Mouse (Mus musculus) heart, embryonic 15.5 days (tissue): ENCODE data around the gene St6gal1. TPM values are rescaled to one million over a fixed set of nuclear protein-coding genes. Genes with fewer than 3 reads are reported as not detected.

Experiments
- ATAC-seq: fragments of 200-750 bp; cut with Nextera tagmentation; replicated peaks from 2 replicates; pipeline ENCODE4 v1.8.0; 2017; ENCODE audit warnings: low read depth, moderate TSS enrichment; ENCODE audit not compliant: insufficient number of reproducible peaks, insufficient read depth, low FRiP score
- H3K27ac ChIP-seq: fragments of 300-500 bp; sonication (generic); 2 replicates; pipeline ENCODE4 v1.5.1; 2015; ENCODE audit warnings: mild to moderate bottlenecking, inconsistent platforms
- H3K27me3 ChIP-seq: fragments of 300-500 bp; sonication (generic); 2 replicates; pipeline ENCODE4 v1.6.1; 2015; ENCODE audit warnings: inconsistent platforms
- H3K36me3 ChIP-seq: fragments of 300-500 bp; sonication (generic); 2 replicates; pipeline ENCODE4 v1.6.1; 2015; ENCODE audit warnings: mild to moderate bottlenecking, inconsistent platforms
- H3K4me1 ChIP-seq: fragments of 300-500 bp; sonication (generic); replicated peaks from 2 replicates; pipeline ENCODE4 v1.6.1; 2015; ENCODE audit warnings: inconsistent platforms
- H3K4me2 ChIP-seq: fragments of 300-500 bp; sonication (generic); 2 replicates; pipeline ENCODE4 v1.6.1; 2015; ENCODE audit warnings: inconsistent platforms, mild to moderate bottlenecking, moderate library complexity
- H3K4me3 ChIP-seq: fragments of 300-500 bp; sonication (generic); 2 replicates; pipeline ENCODE4 v1.5.1; 2015; ENCODE audit warnings: mild to moderate bottlenecking, inconsistent platforms
- H3K9ac ChIP-seq: fragments of 300-500 bp; sonication (generic); 2 replicates; pipeline ENCODE4 v1.6.1; 2015; ENCODE audit warnings: mild to moderate bottlenecking, inconsistent platforms
- H3K9me3 ChIP-seq: fragments of 300-500 bp; sonication (generic); replicated peaks from 2 replicates; pipeline ENCODE4 v1.6.1; 2016; ENCODE audit warnings: inconsistent platforms
- WGBS: fragments of 180-500 bp; shearing (Covaris S2); methylation state at CpG from one replicate; pipeline ENCODE4 v1.1.7; 2015; ENCODE audit warnings: mixed read lengths; 5-methylcytosine and 5-hydroxymethylcytosine counted together
- polyA plus RNA-seq: library from polyadenylated mRNA; unstranded; fragments of >200 nt; fragmentation: Nextera tagmentation; extraction: Ambion mirVana; gene quantifications from 2 replicates; pipeline ENCODE4 v1.2.1, GENCODE M21; 2015

Gene St6gal1
- polyA plus RNA-seq, 1 experiment from 2014 or later = 14.8 TPM

DNA sequence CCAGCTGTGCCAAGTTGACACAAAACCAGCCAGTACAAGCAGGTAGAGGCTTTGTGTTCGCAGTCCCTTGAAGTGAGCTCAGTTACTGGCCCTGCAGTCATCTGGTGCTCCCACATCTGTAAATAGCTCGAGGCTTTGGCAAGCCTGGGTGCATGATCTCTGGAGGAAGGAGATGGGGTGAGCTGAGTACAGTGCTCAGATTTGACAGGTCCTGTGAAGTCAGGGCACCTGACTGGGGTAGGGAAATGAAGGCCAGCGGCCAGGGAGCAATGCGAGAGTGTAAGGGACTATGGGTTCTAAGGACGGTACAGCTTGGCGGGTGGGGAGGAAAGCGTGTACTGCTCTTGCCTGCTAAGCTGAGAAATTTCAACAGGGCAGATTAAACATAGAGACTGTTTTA is 43.7 kb downstream of the St6gal1 start:
- ATAC-seq = no peak
- H3K4me1 ChIP-seq = peaks cover 42% of the 10 kb centered on the region
- H3K27me3 ChIP-seq = peaks cover 15% of the 10 kb centered on the region
- no peaks in the 10 kb centered on the region for H3K36me3 ChIP-seq
- no peak overlapping the region for H3K9ac ChIP-seq
- no peak overlapping the region for H3K4me2 ChIP-seq
- 80% methylated on average over 7 of the region's 7 CpGs for WGBS
- no peaks in the 10 kb centered on the region for H3K9me3 ChIP-seq
- no peak overlapping the region for H3K4me3 ChIP-seq
- H3K27ac ChIP-seq = no peak overlapping the region

DNA sequence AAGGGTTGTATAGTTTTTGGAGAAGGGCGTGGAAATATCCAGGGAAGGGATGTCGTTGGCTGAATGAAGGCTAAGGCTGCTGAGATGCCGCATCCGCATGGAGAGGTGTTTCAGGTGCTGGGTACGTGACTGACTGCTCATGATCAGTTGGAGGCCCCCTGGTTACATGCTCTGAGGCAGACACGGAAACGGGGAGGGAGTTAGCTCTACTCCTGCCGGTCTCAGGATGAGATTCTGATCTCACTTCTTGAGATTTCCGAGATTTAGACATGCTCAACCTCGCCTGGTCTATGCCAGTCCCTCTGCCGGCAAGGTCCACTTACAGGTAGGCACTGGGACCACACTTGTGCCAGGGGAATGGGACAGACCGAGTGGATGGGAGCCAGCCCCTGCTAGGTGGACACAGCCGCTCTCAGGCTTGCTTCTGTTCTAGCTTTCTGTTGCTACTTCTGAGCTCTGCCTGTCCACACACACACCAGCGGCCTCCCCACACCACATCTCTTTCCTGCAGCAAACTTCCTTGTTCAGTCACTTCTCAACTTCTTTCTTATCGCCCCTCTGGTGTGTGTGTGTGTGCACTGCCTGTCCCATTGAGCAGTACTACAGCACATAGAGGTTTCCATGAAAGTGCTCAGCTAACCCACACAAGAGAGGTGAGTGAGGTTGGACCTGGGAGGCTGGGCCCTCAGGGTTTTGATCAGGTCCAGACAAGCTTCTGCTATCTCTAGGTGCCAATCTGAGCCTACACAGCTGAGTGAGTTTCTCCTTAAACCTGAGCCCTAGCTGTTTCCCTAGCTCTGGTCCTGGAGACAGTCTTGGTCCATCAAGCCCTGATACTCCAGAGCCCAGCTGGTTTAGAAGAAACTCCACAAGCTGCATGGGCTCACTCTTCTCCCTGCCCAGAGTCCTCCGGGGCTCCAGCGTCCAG is 44.8 kb downstream of the St6gal1 start:
- WGBS = 73% methylated on average over 17 of the region's 17 CpGs
- no peak overlapping the region for H3K4me3 ChIP-seq
- no peak overlapping the region for H3K27ac ChIP-seq
- no peak for ATAC-seq
- H3K4me1 ChIP-seq = peaks cover 42% of the 10 kb centered on the region
- H3K9me3 ChIP-seq = no peaks in the 10 kb centered on the region
- peaks cover 15% of the 10 kb centered on the region for H3K27me3 ChIP-seq
- H3K4me2 ChIP-seq = no peak overlapping the region
- H3K9ac ChIP-seq = no peak overlapping the region
- no peaks in the 10 kb centered on the region for H3K36me3 ChIP-seq

DNA sequence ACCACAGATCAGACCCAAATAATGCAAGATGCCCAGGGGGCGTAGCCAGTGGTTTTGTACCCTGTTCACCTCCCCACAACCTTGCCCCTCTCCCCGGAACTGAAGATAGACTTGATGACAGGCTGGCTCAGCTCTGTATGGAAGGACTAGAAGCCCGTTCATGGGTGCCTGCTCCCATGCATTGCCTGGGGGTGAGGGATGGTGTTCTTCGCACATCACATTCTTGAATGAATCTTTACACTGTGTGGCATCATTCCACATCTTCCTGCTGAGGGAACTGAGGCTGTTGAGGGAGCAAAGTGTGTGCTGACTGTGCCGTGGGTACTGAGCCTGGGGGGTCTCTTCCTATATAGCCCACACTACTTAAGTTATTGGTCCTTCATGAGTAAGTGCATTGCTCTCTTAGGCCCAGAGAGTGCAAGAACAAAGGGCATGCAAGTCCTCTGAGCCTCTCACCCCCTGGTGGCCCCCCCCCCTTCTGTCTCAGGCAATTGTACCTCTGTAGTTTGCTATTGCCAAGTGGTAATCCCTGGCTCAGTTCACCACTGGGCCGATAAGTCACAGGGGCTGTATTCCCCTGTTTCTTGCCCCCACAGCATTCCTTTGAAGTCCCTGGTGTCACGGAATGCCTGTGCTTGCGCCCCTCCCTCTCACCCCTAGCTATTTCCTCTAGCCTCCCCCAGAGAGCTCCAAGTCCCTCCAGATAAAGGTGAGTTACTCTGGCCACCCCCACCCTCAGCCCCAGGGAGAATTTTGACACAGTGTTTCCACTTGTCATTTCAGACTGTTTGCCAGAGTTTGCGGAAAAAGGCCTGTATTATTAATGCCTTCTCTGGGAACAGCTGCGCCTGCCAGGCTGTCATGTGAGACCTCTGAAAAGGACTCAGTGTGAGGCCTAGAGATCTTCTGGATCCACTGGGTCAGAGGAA is 45.7 kb downstream of the St6gal1 start:
- H3K27ac ChIP-seq = 0 out of 2 replicates have a peak overlapping the region, but pooled peaks have one; percentile 20
- H3K9ac ChIP-seq = no peak overlapping the region
- no peaks in the 10 kb centered on the region for H3K9me3 ChIP-seq
- ATAC-seq = no peak; the same call in 1 of the 2 replicates
- H3K4me2 ChIP-seq = no peak overlapping the region
- H3K4me3 ChIP-seq = no peak overlapping the region
- 35% methylated on average over 10 of the region's 10 CpGs for WGBS
- peaks cover 11% of the 10 kb centered on the region; the same call in 1 of the 2 replicates for H3K27me3 ChIP-seq
- H3K4me1 ChIP-seq = peaks cover 39% of the 10 kb centered on the region
- no peaks in the 10 kb centered on the region for H3K36me3 ChIP-seq

DNA sequence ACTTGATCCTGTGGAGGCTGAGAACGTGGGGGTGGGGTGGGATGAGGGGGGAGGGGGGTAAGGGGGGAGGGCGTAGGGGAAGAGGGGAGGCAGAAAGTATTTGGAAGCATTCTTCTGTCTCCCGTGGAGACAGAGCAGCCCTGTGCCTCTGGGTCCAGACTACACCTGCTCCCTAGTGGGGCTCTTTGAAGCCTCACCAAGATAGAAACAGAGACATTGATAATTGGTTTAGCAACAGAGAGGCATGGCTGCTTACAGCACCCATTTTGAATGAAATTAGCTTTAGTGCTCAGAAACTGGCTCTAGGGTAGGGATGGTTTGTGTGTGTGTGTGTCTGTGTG is 46.3 kb downstream of the St6gal1 start:
- 23% methylated on average over 2 of the region's 3 CpGs for WGBS
- no peak for ATAC-seq

DNA sequence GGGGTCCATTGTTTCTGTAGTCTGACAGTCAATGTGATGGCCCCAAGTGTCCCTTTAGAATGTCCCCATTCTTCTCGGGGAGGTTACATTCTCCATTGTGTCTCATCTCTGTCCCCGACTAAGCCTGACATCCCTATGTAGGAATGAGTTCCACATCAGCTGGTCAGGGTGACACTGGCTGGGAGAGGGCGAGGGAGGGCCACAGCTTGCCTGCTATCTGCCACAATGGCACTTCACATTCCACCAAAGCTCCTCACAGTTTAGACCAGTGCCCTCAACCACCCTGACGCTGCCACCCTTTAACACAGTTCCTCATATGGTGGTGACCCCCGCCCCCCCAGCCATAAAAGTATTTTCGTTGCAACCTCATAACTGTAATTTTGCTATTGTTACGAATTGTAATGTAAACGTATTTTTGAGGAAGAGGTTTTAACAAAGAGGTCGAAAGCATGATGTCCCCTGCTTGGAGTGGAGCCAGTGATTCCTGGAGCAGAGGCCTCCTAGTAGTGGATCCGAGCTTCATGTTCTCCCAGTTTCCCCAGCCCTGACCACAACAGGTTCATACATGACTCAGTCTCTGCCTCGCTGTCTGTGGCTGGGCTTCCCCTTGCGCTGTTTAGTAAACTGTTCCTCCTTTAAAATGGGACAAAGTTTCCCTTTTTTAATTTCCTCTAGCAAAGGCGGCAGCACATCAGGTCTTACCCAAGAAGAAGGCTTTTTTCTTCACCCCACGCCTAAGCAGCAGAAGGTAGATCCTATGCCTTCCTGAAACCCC is 47.4 kb downstream of the St6gal1 start:
- no peak overlapping the region for H3K4me3 ChIP-seq
- peaks cover 9% of the 10 kb centered on the region; the same call in 1 of the 2 replicates for H3K27me3 ChIP-seq
- H3K36me3 ChIP-seq = no peaks in the 10 kb centered on the region
- H3K27ac ChIP-seq = no peak overlapping the region
- no peak overlapping the region for H3K4me2 ChIP-seq
- H3K9ac ChIP-seq = no peak overlapping the region
- 62% methylated on average over 14 of the region's 14 CpGs for whole genome bisulfite sequencing
- peaks cover 37% of the 10 kb centered on the region for H3K4me1 ChIP-seq
- H3K9me3 ChIP-seq = no peaks in the 10 kb centered on the region
- no peak for ATAC-seq

More for the DNA sequence above, 46.3 kb downstream of the St6gal1 start:
- H3K36me3 ChIP-seq = no peaks in the 10 kb centered on the region
- H3K27me3 ChIP-seq = peaks cover 9% of the 10 kb centered on the region; the same call in 1 of the 2 replicates
- H3K9ac ChIP-seq = no peak overlapping the region
- no peak overlapping the region for H3K4me2 ChIP-seq
- H3K4me3 ChIP-seq = no peak overlapping the region
- H3K9me3 ChIP-seq = no peaks in the 10 kb centered on the region
- no peak overlapping the region for H3K27ac ChIP-seq
- H3K4me1 ChIP-seq = peaks cover 37% of the 10 kb centered on the region

DNA sequence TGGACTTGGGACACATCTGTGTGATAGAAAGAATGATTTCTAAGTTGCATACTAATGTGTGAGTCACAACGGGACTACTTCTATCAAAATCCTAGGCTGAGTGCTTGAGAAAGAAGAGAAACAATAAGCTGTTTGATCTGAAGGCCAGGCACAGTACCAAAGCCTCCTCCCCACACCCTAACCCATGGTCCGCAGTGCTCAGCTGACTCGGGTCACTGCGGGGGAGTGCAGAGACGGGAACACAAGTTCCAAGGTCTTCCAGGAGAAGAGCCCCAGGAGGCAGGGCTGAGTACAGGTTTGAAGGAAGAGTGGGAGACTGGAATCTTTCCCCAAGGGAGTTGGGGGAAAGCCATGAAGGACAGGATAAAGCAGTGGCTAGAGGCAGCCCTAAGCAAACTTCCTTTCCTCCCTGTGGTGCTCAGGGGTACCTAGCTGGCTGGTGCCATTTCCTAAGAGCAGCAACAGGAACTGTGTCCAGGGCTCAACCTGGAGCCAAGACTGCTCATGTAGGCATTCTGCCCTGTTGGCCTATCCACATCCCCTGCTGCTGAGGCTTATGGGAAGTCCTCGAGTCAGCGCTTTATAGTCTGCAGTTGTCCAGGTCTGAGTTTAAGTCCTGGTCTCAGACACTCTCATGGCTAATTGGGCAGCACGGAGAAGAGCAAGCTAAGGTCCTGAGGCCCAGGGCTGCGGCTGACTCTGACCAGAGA is 48.1 kb downstream of the St6gal1 start:
- H3K9ac ChIP-seq = no peak overlapping the region
- H3K4me2 ChIP-seq = no peak overlapping the region
- peaks cover 37% of the 10 kb centered on the region for H3K4me1 ChIP-seq
- H3K27ac ChIP-seq = no peak overlapping the region
- H3K4me3 ChIP-seq = no peak overlapping the region
- no peaks in the 10 kb centered on the region for H3K36me3 ChIP-seq
- H3K9me3 ChIP-seq = no peaks in the 10 kb centered on the region
- no peak for ATAC-seq
- H3K27me3 ChIP-seq = peaks cover 9% of the 10 kb centered on the region; the same call in 1 of the 2 replicates
- 67% methylated on average over 9 of the region's 9 CpGs for WGBS

DNA sequence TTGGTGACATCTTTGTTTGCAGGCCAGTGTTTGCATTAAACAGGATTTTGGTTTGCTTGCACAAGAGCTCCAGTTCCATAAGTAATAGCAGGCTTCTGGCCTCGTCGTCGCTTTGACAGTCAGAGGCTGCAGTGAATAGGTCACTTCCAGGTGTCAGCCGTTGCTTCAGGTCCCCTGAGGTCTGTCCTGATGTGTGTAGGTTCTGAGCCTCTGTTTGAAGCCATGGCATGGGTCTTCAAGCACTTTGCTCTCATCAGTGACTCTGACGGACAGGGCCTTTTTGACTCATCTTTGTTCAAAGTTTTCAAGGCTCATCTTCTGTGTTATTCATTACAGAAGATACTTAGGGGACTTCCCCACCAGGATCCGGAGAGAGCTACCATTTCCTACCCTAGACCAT is 49.5 kb downstream of the St6gal1 start:
- ATAC-seq = no peak
- H3K9me3 ChIP-seq = no peaks in the 10 kb centered on the region
- H3K27me3 ChIP-seq = 0 out of 2 replicates have a peak, but pooled peaks cover 3% of the 10 kb centered on the region
- no peaks in the 10 kb centered on the region for H3K36me3 ChIP-seq
- no peak overlapping the region for H3K4me2 ChIP-seq
- H3K9ac ChIP-seq = no peak overlapping the region
- no peak overlapping the region for H3K27ac ChIP-seq
- H3K4me1 ChIP-seq = peaks cover 37% of the 10 kb centered on the region
- 81% methylated on average over 6 of the region's 6 CpGs for WGBS
- no peak overlapping the region for H3K4me3 ChIP-seq

DNA sequence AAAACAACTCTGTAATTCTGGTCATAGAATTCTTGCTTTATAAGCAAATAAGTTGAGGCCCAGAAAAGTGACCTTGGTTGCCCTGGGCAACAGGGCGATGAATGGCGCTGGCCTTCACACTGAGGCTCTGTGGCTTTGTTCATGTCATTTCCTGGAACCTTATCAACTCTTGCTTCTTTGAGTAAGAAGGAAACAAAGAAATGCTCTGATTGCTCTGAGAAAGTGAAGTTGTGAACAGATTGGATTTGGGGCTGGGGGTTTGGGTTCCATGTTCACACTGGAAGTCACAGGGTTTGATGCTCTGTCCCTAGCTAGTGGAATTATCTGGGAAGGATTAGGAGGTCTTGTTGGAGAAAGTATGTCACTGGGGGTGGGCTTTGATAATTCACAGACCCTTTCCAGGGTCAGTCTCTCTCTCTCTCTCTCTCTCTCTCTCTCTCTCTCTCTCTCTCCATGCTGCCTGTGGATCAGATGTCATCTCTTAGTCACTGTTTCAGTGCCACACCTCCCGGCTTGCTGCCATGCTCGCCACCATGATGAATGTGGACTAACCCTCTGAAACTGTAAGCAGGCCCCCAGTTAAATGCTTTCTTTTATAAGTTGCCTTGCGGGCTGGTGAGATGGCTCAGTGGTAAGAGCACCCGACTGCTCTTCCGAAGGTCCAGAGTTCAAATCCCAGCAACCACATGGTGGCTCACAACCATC is 50.2 kb downstream of the St6gal1 start:
- ATAC-seq = no peak
- no peak overlapping the region for H3K4me2 ChIP-seq
- no peaks in the 10 kb centered on the region for H3K27me3 ChIP-seq
- H3K27ac ChIP-seq = no peak overlapping the region
- no peaks in the 10 kb centered on the region for H3K36me3 ChIP-seq
- H3K9ac ChIP-seq = no peak overlapping the region
- peaks cover 31% of the 10 kb centered on the region for H3K4me1 ChIP-seq
- H3K4me3 ChIP-seq = no peak overlapping the region
- 87% methylated on average over 7 of the region's 7 CpGs for WGBS
- H3K9me3 ChIP-seq = no peaks in the 10 kb centered on the region

DNA sequence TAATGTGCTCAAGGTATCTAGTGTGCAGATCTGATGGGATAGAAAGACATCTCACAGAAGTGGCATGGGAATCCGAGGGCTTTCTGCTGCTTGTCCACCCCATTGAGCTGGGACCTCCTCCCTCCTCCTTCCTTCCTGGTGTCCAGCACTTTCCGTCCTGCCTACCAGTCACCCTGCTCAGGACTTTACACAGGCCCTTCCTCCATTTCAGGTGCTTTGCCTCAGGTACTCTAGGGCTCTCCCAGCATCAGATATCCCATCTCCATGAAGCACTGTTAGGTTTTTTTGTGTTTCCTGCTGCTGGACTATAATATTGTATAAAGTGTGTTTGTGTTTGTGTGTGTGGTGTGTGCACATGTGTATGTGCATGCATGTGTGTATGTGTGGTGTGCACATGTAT is 51.1 kb downstream of the St6gal1 start:
- no peaks in the 10 kb centered on the region for H3K27me3 ChIP-seq
- H3K4me2 ChIP-seq = no peak overlapping the region
- H3K9ac ChIP-seq = no peak overlapping the region
- no peak overlapping the region for H3K27ac ChIP-seq
- H3K4me3 ChIP-seq = no peak overlapping the region
- H3K9me3 ChIP-seq = no peaks in the 10 kb centered on the region
- ATAC-seq = no peak
- H3K4me1 ChIP-seq = peaks cover 26% of the 10 kb centered on the region
- WGBS = 65% methylated on average over 2 of the region's 2 CpGs
- no peaks in the 10 kb centered on the region for H3K36me3 ChIP-seq
